Mouse (Mus musculus): ENCODE data around the gene Rhob. TPM values are rescaled to one million over a fixed set of nuclear protein-coding genes. Genes with fewer than 3 reads are reported as not detected.
"Not testable (repeated sequence)": the region's sequence is repeated elsewhere in the genome, so short reads cannot be mapped to it uniquely, and the experiment has no call there.

Gene Rhob
- polyA plus RNA-seq, 1 experiment from 2014 or later: 58.5 TPM

GRCm38 (mm10) chr12:8468221-8468865 lies 31.5 kb downstream of the Rhob start:
- Histone ChIP-seq H3K27me3 (no peaks in the 10 kb centered on the region), H3K36me3 (no peaks in the 10 kb centered on the region), H3K27ac (no peak overlapping the region), H3K9ac (no peak overlapping the region), H3K4me1 (no peaks in the 10 kb centered on the region), H3K4me2 (replicated peaks) (no peak overlapping the region), H3K4me3 (no peak overlapping the region), H3K9me3 (no peaks in the 10 kb centered on the region)
- no peak for ATAC-seq (ENCODE audit: insufficient number of reproducible peaks, insufficient read depth, low FRiP score, low TSS enrichment)

DNA sequence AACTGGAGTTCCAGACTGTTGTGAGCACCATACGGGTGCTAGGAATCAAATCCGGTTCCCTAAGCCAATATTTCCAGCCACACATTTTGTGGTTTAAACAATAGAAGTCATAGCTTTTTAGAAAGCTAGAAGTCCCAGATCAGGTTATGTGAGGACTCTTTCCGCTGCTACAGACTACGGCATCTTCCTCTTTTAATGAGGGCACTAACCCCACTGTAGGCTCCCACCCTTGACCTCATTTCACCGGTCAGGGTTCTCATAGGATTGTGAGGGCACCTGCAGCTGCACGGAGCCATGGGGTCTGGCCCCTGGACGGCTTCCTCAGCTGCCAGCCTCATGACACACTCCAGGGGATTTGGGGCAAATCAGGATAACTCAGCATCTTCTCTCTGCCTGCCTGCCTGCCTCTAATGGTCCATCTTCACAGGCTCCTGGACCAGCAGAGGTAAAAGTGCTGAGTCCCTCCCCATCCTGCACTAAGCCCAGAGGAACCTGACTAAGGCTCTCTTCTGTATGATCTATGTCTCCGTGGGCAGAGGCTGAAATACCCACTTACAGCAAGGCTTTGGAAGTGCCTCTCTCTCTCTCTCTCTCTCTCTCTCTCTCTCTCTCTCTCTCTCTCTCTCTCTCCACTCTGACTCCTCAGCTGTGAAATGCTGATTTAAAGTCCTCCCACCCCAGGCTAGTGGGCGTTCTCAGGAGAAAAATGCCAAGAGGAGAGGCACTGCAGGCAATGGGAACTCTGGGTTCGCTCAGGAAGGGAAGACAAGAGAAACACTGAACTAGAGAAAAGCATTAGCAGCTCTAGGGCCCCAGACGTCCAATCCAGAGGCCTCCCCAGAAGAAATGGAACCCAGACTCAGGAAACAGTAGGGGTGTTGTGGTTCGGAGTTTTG lies 32.5 kb downstream of the Rhob start:
- H3K9ac ChIP-seq: no peak overlapping the region
- H3K4me1 ChIP-seq: no peaks in the 10 kb centered on the region
- H3K36me3 ChIP-seq: no peaks in the 10 kb centered on the region
- H3K27me3 ChIP-seq: no peaks in the 10 kb centered on the region
- no peak overlapping the region for H3K4me2 ChIP-seq (replicated peaks)
- no peak for ATAC-seq (ENCODE audit: insufficient number of reproducible peaks, insufficient read depth, low FRiP score, low TSS enrichment)
- 56% methylated on average over 12 of the region's 12 CpGs for WGBS
- no peak overlapping the region for H3K4me3 ChIP-seq
- H3K27ac ChIP-seq: no peak overlapping the region
- H3K9me3 ChIP-seq: no peaks in the 10 kb centered on the region

DNA sequence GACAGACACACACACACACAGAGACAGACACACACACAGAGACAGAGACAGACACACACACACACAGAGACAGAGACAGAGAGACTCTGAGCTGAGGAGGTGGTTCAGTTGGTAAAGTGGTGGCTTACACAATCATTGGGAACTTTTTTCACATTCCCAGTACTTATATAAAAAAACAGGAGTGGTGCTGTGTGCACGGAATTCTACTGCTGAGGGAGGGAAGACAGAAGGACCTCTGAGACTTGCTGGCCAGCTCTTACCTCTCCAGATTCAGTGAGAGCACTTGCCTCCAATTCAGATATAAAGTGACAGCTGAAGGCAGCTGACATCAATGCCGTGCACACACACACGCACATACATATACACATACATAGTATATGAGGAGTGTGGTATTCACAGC lies 34.1 kb downstream of the Rhob start:
- WGBS: 77% methylated on average over 3 of the region's 3 CpGs
- no peaks in the 10 kb centered on the region for H3K4me1 ChIP-seq
- no peak for ATAC-seq (ENCODE audit: insufficient number of reproducible peaks, insufficient read depth, low FRiP score, low TSS enrichment)

DNA sequence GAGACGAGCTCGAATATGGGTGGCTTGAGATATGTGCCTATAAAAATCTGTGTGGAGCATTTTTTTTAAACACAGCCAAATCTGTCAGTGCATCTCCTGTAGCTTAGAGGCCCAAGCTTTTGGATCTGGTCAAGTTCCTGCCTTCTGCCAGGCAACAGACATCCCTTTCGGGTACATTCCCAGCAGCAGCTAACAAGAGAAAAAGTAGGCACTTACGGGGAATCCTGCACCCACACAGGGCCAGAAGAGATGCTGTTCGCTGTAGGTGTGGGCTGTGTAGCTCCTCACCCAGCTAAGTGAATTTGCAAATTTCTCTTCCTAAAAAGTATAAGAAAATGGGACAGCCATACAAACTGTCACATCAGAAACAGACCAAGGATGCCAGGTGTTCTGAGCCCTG lies 34.8 kb downstream of the Rhob start:
- no peak overlapping the region for H3K4me3 ChIP-seq
- no peak overlapping the region for H3K9ac ChIP-seq
- no peak overlapping the region for H3K4me2 ChIP-seq (replicated peaks)
- ATAC-seq (ENCODE audit: insufficient number of reproducible peaks, insufficient read depth, low FRiP score, low TSS enrichment): no peak
- H3K27ac ChIP-seq: no peak overlapping the region
- 84% methylated on average over 5 of the region's 5 CpGs for WGBS
- H3K9me3 ChIP-seq: no peaks in the 10 kb centered on the region
- H3K4me1 ChIP-seq: no peaks in the 10 kb centered on the region
- H3K27me3 ChIP-seq: no peaks in the 10 kb centered on the region
- no peaks in the 10 kb centered on the region for H3K36me3 ChIP-seq

More for the DNA sequence above, 34.1 kb downstream of the Rhob start:
- Histone ChIP-seq H3K27ac (no peak overlapping the region), H3K9ac (no peak overlapping the region), H3K4me2 (replicated peaks) (no peak overlapping the region), H3K9me3 (no peaks in the 10 kb centered on the region), H3K27me3 (no peaks in the 10 kb centered on the region), H3K36me3 (no peaks in the 10 kb centered on the region), H3K4me3 (no peak overlapping the region)

DNA sequence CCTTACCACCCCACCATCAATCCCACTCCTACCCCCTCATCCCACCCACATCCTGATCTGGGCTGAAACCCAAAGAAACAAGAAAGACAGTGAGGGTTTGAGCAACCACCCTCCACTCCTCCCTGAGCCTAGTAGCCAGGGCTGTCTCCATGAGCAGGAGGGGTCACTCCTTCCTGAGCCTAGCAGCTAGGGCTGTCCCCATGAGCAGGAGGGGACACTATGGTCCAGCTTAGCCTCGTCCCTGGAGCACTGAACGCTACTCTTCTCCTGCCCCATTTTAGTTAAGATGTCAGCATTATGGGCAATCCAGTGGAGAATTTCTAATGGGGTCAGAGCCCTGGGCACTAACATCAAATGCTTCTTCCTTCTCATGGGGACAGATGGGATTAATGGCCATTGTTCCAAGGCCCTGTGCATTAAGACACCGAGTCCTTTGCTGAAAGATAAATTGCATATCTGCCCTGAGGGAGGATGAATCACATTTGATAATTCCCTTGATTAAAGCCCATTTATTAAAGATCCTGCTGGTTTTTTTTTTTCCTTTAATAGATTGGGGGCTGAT lies 36.1 kb downstream of the Rhob start:
- Histone ChIP-seq H3K27ac (no peak overlapping the region), H3K4me2 (replicated peaks) (no peak overlapping the region), H3K4me3 (no peak overlapping the region), H3K9me3 (no peaks in the 10 kb centered on the region), H3K9ac (no peak overlapping the region), H3K36me3 (no peaks in the 10 kb centered on the region), H3K27me3 (no peaks in the 10 kb centered on the region), H3K4me1 (no peaks in the 10 kb centered on the region)
- no peak for ATAC-seq (ENCODE audit: insufficient number of reproducible peaks, insufficient read depth, low FRiP score, low TSS enrichment)
- WGBS: 61% methylated on average over 3 of the region's 3 CpGs

DNA sequence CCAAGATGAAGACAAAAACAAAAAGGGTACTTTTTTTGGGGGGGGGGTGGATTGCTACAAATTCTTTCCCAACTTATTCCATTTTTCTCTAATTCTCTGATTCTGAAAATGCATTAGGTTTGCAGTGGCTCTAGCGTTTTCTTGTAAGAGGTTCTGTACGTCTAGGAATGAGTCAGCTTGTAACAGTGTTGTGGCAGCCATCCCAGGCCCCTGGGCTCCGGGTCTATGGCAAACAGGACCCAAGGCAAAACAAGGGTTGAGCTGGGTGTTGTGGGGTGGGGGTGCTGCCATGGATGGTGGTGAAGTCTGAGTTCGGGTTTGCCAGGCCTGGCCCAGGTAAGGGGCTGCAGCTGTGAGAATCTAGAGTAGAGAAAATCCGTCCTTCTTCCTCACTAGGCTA lies 37.3 kb downstream of the Rhob start:
- no peaks in the 10 kb centered on the region for H3K36me3 ChIP-seq
- H3K9me3 ChIP-seq: no peaks in the 10 kb centered on the region
- 79% methylated on average over 5 of the region's 5 CpGs for WGBS
- no peak overlapping the region for H3K4me3 ChIP-seq
- no peak overlapping the region for H3K9ac ChIP-seq
- no peak for ATAC-seq (ENCODE audit: insufficient number of reproducible peaks, insufficient read depth, low FRiP score, low TSS enrichment)
- H3K27ac ChIP-seq: no peak overlapping the region
- peaks cover 4% of the 10 kb centered on the region; the same call in 1 of the 2 replicates for H3K4me1 ChIP-seq
- H3K27me3 ChIP-seq: no peaks in the 10 kb centered on the region
- H3K4me2 ChIP-seq (replicated peaks): no peak overlapping the region

DNA sequence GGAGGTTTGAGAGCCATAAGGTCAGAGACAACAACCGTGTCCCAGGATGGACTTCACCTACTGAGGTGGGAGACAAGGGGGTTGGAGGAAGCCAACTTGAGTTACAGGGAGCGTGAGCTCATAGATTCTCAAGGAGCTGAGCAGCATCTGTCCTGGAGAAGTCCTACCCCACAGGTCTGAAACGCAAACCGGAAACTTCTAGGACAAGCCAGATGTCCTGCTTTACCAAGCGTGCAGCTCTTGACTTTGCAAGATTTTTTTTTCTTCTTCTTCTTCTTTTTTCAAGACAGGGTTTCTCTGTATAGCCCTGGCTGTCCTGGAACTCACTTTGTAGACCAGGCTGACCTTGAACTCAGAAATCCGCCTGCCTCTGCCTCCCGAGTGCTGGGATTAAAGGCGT lies 38.2 kb downstream of the Rhob start:
- not testable (repeated sequence) for H3K4me3 ChIP-seq; H3K27me3 ChIP-seq; H3K27ac ChIP-seq; H3K9ac ChIP-seq; H3K36me3 ChIP-seq; H3K9me3 ChIP-seq; ATAC-seq (ENCODE audit: insufficient number of reproducible peaks, insufficient read depth, low FRiP score, low TSS enrichment); H3K4me2 ChIP-seq (replicated peaks)
- WGBS: 91% methylated on average over 8 of the region's 8 CpGs
- peaks cover 11% of the 10 kb centered on the region; the same call in 1 of the 2 replicates for H3K4me1 ChIP-seq

GRCm38 (mm10) chr12:8458400-8458799 lies 41.4 kb downstream of the Rhob start:
- H3K9ac ChIP-seq: no peak overlapping the region
- H3K36me3 ChIP-seq: no peaks in the 10 kb centered on the region
- no peaks in the 10 kb centered on the region for H3K27me3 ChIP-seq
- no peak for ATAC-seq (ENCODE audit: insufficient number of reproducible peaks, insufficient read depth, low FRiP score, low TSS enrichment)
- no peaks in the 10 kb centered on the region for H3K9me3 ChIP-seq
- no peak overlapping the region for H3K4me2 ChIP-seq (replicated peaks)
- H3K4me1 ChIP-seq: peaks cover 11% of the 10 kb centered on the region; the same call in 1 of the 2 replicates
- H3K27ac ChIP-seq: no peak overlapping the region
- no peak overlapping the region for H3K4me3 ChIP-seq
- 68% methylated on average over 8 of the region's 8 CpGs for WGBS

- no peaks in the 10 kb centered on the region for H3K36me3 ChIP-seq
- H3K4me3 ChIP-seq: no peak overlapping the region
- 64% methylated on average over 5 of the region's 5 CpGs for WGBS
- no peak overlapping the region for H3K27ac ChIP-seq
- H3K4me1 ChIP-seq: peaks cover 14% of the 10 kb centered on the region; the same call in 1 of the 2 replicates
- H3K4me2 ChIP-seq (replicated peaks): no peak overlapping the region
- no peaks in the 10 kb centered on the region for H3K9me3 ChIP-seq
- H3K9ac ChIP-seq: no peak overlapping the region
- no peaks in the 10 kb centered on the region for H3K27me3 ChIP-seq
- no peak for ATAC-seq (ENCODE audit: insufficient number of reproducible peaks, insufficient read depth, low FRiP score, low TSS enrichment)
These were observed 42.8 kb downstream of the Rhob start for GRCm38 (mm10) chr12:8457052-8457451.

DNA sequence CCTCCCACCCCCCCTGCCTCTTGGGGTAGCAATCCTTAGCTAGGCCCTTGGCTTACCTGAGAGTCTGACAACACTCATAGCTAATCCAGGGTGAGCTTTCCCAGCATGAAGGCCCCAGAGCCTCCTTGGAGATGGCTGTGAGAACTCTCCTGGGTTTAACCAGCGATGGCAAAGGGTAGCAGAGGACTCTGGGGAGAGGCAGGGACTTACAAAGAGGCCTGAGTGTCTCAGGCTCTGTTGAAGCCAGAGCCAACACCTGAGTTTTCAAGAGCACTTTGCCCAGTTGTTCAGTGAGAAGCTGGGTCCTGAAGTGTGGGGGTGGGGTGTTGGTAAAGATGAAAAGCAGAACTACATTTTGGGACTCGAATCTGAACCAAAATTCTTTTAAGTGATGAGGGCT lies 44.8 kb downstream of the Rhob start:
- no peak overlapping the region for H3K27ac ChIP-seq
- H3K36me3 ChIP-seq: no peaks in the 10 kb centered on the region
- no peak overlapping the region for H3K9ac ChIP-seq
- H3K4me2 ChIP-seq (replicated peaks): no peak overlapping the region
- no peaks in the 10 kb centered on the region for H3K9me3 ChIP-seq
- no peak for ATAC-seq (ENCODE audit: insufficient number of reproducible peaks, insufficient read depth, low FRiP score, low TSS enrichment)
- WGBS: 58% methylated on average over 2 of the region's 2 CpGs
- H3K27me3 ChIP-seq: no peaks in the 10 kb centered on the region
- H3K4me3 ChIP-seq: no peak overlapping the region
- H3K4me1 ChIP-seq: peaks cover 24% of the 10 kb centered on the region; the same call in 1 of the 2 replicates

- Histone ChIP-seq H3K4me3 (no peak overlapping the region), H3K27ac (no peak overlapping the region), H3K4me2 (replicated peaks) (no peak overlapping the region), H3K4me1 (peaks cover 24% of the 10 kb centered on the region; the same call in 1 of the 2 replicates), H3K36me3 (no peaks in the 10 kb centered on the region), H3K9me3 (no peaks in the 10 kb centered on the region), H3K27me3 (no peaks in the 10 kb centered on the region), H3K9ac (no peak overlapping the region)
- ATAC-seq (ENCODE audit: insufficient number of reproducible peaks, insufficient read depth, low FRiP score, low TSS enrichment): no peak
- WGBS: 74% methylated on average over 3 of the region's 3 CpGs
These were observed 45.3 kb downstream of the Rhob start for GRCm38 (mm10) chr12:8454487-8454886.

All from embryonic facial prominence, embryonic 12.5 days (tissue).